Mouse (Mus musculus): ENCODE data around the gene Cacna1g. TPM values are rescaled to one million over a fixed set of nuclear protein-coding genes. Genes with fewer than 3 reads are reported as not detected.
A peak's percentile ranks its signal among the peaks of the same experiment; 100 is the strongest.

Gene Cacna1g
- polyA plus RNA-seq, 1 experiment = 6.5 TPM

DNA sequence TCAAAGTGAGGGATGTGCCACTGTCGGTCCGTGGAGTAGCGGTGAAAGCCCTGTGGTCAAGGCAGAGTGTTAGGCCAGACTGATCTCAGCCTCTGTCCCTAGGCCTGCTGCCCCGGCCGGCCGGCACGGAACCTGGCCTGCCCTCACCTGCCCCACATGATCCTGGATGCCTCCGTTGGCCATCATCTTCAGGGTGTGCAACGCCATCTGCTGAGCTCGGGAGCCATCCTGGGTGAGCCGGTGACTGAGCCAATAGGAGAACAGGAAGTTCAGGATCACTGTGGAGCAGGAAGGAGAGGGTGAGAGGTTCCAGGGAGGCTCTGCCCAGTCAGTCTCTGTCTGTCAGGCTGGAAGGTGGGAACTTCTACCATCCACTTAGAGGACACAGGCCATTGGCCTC, 9.4 kb upstream of the Cacna1g start:
- 94% methylated on average over 11 of the region's 11 CpGs for WGBS
- TF ChIP-seq CTCF (IDR thresholded peaks at IDR 0.05; ENCODE audit: borderline replicate concordance, control insufficient read depth, extremely low read depth, insufficient read depth, low read length, poor library complexity) (no peak), POLR2A (IDR thresholded peaks at IDR 0.05; ENCODE audit: control insufficient read depth, extremely low read depth, insufficient read depth, low read length, poor library complexity) (no peak)
- no peak for DNase-seq
- H3K27me3 ChIP-seq (ENCODE audit: control insufficient read depth, insufficient read depth, low read length) = no peaks in the 10 kb centered on the region; the same call in 1 of the 2 replicates
- H3K4me1 ChIP-seq (replicated peaks; ENCODE audit: control insufficient read depth, insufficient read depth, low read length) = no peaks in the 10 kb centered on the region
- H3K27ac ChIP-seq (ENCODE audit: control insufficient read depth, insufficient read depth, low read length) = no peak overlapping the region
- H3K36me3 ChIP-seq (ENCODE audit: control insufficient read depth, insufficient read depth, low read length) = no peaks in the 10 kb centered on the region
- H3K4me3 ChIP-seq (ENCODE audit: control insufficient read depth, insufficient read depth, low read length) = no peak overlapping the region

DNA sequence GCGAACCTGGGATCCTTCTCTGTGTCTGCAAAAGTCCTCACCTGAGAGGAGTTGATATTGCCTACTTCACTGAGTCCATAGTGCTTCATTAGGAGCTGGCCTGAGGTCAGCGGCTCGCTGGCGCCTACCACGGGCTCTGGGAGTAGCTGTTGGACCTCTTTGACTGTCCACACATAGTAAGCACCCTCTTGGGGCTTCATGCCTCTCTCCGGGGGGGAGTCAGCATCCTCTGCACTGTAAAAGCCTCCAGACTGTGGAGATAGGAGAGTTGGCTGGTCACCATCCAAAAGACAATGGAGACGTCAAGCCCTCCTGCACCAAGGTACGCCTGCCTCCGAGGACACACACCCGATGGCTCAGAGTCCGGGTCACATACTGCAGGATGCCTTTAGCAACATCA, 8.7 kb upstream of the Cacna1g start:
- Histone ChIP-seq H3K4me1 (replicated peaks; ENCODE audit: control insufficient read depth, insufficient read depth, low read length) (no peaks in the 10 kb centered on the region), H3K27ac (ENCODE audit: control insufficient read depth, insufficient read depth, low read length) (no peak overlapping the region), H3K4me3 (ENCODE audit: control insufficient read depth, insufficient read depth, low read length) (no peak overlapping the region), H3K27me3 (ENCODE audit: control insufficient read depth, insufficient read depth, low read length) (no peaks in the 10 kb centered on the region; the same call in 1 of the 2 replicates), H3K36me3 (ENCODE audit: control insufficient read depth, insufficient read depth, low read length) (no peaks in the 10 kb centered on the region)
- WGBS = 93% methylated on average over 11 of the region's 11 CpGs
- DNase-seq = no peak
- TF ChIP-seq POLR2A (IDR thresholded peaks at IDR 0.05; ENCODE audit: control insufficient read depth, extremely low read depth, insufficient read depth, low read length, poor library complexity) (no peak), CTCF (IDR thresholded peaks at IDR 0.05; ENCODE audit: borderline replicate concordance, control insufficient read depth, extremely low read depth, insufficient read depth, low read length, poor library complexity) (no peak)

DNA sequence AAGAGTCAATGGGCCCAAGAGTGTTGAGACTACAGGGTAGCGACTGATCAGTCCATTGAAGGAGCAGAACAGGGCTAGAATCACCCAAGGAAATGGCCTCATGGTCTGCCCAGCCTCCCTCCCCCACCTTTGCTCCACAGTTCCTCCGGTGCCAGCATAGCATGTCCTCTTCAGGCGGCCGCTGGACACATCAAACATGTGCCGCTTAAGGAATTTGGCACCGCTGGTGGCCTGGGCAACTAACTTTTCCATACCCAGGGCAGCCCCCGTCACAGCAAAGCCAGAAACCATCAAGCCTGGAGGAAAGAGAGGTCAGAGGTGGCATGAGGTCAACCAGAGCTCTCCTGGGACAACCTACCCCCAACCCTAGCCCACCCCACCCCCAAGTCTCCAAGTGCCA, 8.0 kb upstream of the Cacna1g start:
- Histone ChIP-seq H3K27me3 (ENCODE audit: control insufficient read depth, insufficient read depth, low read length) (no peaks in the 10 kb centered on the region; the same call in 1 of the 2 replicates), H3K4me1 (replicated peaks; ENCODE audit: control insufficient read depth, insufficient read depth, low read length) (no peaks in the 10 kb centered on the region), H3K27ac (ENCODE audit: control insufficient read depth, insufficient read depth, low read length) (no peak overlapping the region), H3K36me3 (ENCODE audit: control insufficient read depth, insufficient read depth, low read length) (no peaks in the 10 kb centered on the region), H3K4me3 (ENCODE audit: control insufficient read depth, insufficient read depth, low read length) (no peak overlapping the region)
- WGBS = 98% methylated on average over 7 of the region's 7 CpGs
- TF ChIP-seq CTCF (IDR thresholded peaks at IDR 0.05; ENCODE audit: borderline replicate concordance, control insufficient read depth, extremely low read depth, insufficient read depth, low read length, poor library complexity) = no peak
- no peak for TF ChIP-seq POLR2A (IDR thresholded peaks at IDR 0.05; ENCODE audit: control insufficient read depth, extremely low read depth, insufficient read depth, low read length, poor library complexity)
- no peak for DNase-seq

DNA sequence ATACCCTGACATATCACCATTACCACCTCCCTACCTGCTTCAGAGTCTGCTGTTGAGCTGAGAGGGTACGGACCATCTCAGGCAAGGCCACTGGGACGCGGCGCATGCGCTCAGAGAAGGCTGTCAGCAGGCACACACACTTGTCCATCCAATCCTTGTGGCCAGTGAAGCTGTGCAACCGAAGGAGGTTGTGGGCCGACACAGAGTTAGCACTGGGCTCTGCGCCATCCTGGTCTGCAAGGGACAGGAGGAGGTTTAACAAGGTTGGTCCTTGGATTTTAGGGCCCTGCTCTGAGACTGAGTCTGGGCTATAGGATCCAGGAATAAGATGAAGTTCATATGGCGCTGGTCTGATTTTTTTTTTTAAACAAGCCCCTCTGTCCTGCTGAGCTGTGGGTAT, 6.4 kb upstream of the Cacna1g start:
- no peak for TF ChIP-seq POLR2A (IDR thresholded peaks at IDR 0.05; ENCODE audit: control insufficient read depth, extremely low read depth, insufficient read depth, low read length, poor library complexity)
- no peak for TF ChIP-seq CTCF (IDR thresholded peaks at IDR 0.05; ENCODE audit: borderline replicate concordance, control insufficient read depth, extremely low read depth, insufficient read depth, low read length, poor library complexity)
- no peak overlapping the region for H3K4me3 ChIP-seq (ENCODE audit: control insufficient read depth, insufficient read depth, low read length)

DNA sequence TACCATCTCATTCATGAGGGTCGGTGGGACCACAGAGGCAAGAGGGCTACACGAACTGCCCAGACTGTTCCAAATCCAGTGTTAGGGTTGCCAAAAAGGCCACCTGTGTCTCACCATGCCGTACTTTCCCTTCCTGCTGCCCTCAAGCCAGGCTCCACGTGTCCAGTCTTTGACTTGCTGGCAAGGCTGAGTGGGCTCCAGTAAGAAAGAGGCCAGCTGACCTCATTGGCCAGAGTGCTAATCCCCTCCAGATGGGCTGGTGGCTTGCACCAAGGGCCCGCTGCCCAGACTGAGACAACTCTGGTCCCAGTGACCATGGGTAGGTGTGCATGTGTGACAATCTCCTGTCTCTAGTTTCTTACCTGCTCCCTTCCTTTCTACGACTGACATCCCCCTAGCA, 3.7 kb upstream of the Cacna1g start:
- Histone ChIP-seq H3K27ac (ENCODE audit: control insufficient read depth, insufficient read depth, low read length) (no peak overlapping the region), H3K4me3 (ENCODE audit: control insufficient read depth, insufficient read depth, low read length) (no peak overlapping the region), H3K4me1 (replicated peaks; ENCODE audit: control insufficient read depth, insufficient read depth, low read length) (peaks cover 14% of the 10 kb centered on the region), H3K36me3 (ENCODE audit: control insufficient read depth, insufficient read depth, low read length) (no peaks in the 10 kb centered on the region), H3K27me3 (ENCODE audit: control insufficient read depth, insufficient read depth, low read length) (peaks cover 18% of the 10 kb centered on the region)
- TF ChIP-seq POLR2A (IDR thresholded peaks at IDR 0.05; ENCODE audit: control insufficient read depth, extremely low read depth, insufficient read depth, low read length, poor library complexity) = no peak
- no peak for TF ChIP-seq CTCF (IDR thresholded peaks at IDR 0.05; ENCODE audit: borderline replicate concordance, control insufficient read depth, extremely low read depth, insufficient read depth, low read length, poor library complexity)
- no peak for DNase-seq
- WGBS = 76% methylated on average over 6 of the region's 6 CpGs

More for the DNA sequence above, 6.4 kb upstream of the Cacna1g start:
- WGBS = 96% methylated on average over 9 of the region's 9 CpGs
- Histone ChIP-seq H3K36me3 (ENCODE audit: control insufficient read depth, insufficient read depth, low read length) (no peaks in the 10 kb centered on the region), H3K27me3 (ENCODE audit: control insufficient read depth, insufficient read depth, low read length) (peaks cover 5% of the 10 kb centered on the region; the same call in 1 of the 2 replicates), H3K27ac (ENCODE audit: control insufficient read depth, insufficient read depth, low read length) (no peak overlapping the region), H3K4me1 (replicated peaks; ENCODE audit: control insufficient read depth, insufficient read depth, low read length) (no peaks in the 10 kb centered on the region)
- no peak for DNase-seq

DNA sequence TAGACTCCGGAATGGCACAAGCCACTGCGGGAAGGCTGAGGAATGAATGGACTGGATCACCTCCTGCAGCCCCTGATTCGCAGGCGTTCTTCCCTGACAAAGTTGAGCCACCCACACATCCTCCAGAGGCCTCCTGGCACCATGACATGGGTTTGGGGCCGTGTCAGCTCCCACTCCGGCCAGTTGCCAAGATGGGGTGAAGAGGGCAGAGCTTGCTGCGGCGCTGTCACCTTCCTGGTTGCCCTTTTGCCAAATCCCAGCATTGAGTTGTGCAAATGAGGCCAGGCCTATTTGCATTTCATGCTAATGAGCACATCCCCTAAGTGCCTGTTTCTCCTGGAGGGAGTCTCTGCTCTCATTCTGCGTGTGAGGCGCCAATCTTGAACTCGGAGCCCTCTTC, 1.7 kb upstream of the Cacna1g start:
- TF ChIP-seq POLR2A (IDR thresholded peaks at IDR 0.05; ENCODE audit: control insufficient read depth, extremely low read depth, insufficient read depth, low read length, poor library complexity) (no peak), CTCF (IDR thresholded peaks at IDR 0.05; ENCODE audit: borderline replicate concordance, control insufficient read depth, extremely low read depth, insufficient read depth, low read length, poor library complexity) (no peak)
- DNase-seq = no peak
- WGBS = 29% methylated on average over 11 of the region's 11 CpGs
- peaks cover 17% of the 10 kb centered on the region for H3K4me1 ChIP-seq (replicated peaks; ENCODE audit: control insufficient read depth, insufficient read depth, low read length)
- H3K27ac ChIP-seq (ENCODE audit: control insufficient read depth, insufficient read depth, low read length) = no peak overlapping the region
- H3K4me3 ChIP-seq (ENCODE audit: control insufficient read depth, insufficient read depth, low read length) = no peak overlapping the region
- no peaks in the 10 kb centered on the region for H3K36me3 ChIP-seq (ENCODE audit: control insufficient read depth, insufficient read depth, low read length)
- peaks cover 26% of the 10 kb centered on the region for H3K27me3 ChIP-seq (ENCODE audit: control insufficient read depth, insufficient read depth, low read length)

DNA sequence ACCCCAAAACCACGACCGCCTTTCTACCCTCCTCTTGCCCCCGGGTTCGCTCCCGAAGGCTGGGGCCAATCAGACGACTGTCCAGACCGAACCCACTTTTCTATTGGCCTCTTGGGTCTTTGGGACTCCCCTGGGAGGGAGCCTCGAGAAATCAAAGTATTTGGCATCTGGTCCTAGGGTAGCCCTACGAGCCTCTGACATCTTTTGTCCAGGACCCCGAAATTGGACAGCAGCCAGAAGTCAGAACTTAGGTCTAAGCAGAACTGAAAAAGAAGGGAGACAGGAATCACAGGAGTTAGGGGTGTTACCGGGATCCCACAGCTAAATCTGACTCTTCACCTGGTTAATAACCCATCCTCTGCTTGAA, 529 bp upstream of the Cacna1g start:
- Histone ChIP-seq H3K4me1 (replicated peaks; ENCODE audit: control insufficient read depth, insufficient read depth, low read length) (peaks cover 17% of the 10 kb centered on the region), H3K4me3 (ENCODE audit: control insufficient read depth, insufficient read depth, low read length) (peak overlapping the region; percentile 6), H3K36me3 (ENCODE audit: control insufficient read depth, insufficient read depth, low read length) (no peaks in the 10 kb centered on the region), H3K27ac (ENCODE audit: control insufficient read depth, insufficient read depth, low read length) (no peak overlapping the region), H3K27me3 (ENCODE audit: control insufficient read depth, insufficient read depth, low read length) (peaks cover 26% of the 10 kb centered on the region)
- WGBS = 2% methylated on average over 11 of the region's 11 CpGs
- no peak for DNase-seq
- TF ChIP-seq CTCF (IDR thresholded peaks at IDR 0.05; ENCODE audit: borderline replicate concordance, control insufficient read depth, extremely low read depth, insufficient read depth, low read length, poor library complexity) (no peak), POLR2A (IDR thresholded peaks at IDR 0.05; ENCODE audit: control insufficient read depth, extremely low read depth, insufficient read depth, low read length, poor library complexity) (no peak)

All from thymus, adult 2 months (tissue).